Mouse (Mus musculus) urinary bladder, postnatal 14 days (tissue): ENCODE data around the gene Pah.

Experiments
- DNase-seq: peaks from one replicate; pipeline ENCODE4 v3.0.0; 2021; ENCODE audit warnings: low spot score

The Pah gene

GRCm38 (mm10) chr10:87521646-87522045 is at the start of gene Pah:
Gene Pah, plus strand, starts transcription at chr10:87521795.
- no peak for DNase-seq

- no peak for DNase-seq
These were observed 48.0 kb upstream of the Pah start for GRCm38 (mm10) chr10:87473475-87474131.

DNA sequence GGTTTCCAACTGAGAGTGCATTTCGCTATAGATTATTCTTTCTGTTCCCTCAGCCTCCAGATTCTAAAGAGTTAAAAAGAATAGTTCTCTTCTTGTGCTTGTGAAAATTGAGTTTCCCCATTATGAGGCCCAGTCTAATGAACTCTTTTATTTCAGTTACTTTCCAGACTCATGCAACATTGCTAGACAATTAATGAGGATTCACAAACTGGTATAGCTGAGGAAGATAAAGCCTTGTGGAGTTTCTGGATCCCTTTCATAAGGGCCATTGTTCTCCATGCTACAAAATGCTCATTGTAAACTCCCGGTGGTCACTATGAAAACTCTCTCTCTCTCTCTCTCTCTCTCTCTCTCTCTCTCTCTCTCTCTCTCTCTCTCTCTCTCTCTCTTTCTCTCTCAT is 46.6 kb upstream of the Pah start:
- no peak for DNase-seq

DNA sequence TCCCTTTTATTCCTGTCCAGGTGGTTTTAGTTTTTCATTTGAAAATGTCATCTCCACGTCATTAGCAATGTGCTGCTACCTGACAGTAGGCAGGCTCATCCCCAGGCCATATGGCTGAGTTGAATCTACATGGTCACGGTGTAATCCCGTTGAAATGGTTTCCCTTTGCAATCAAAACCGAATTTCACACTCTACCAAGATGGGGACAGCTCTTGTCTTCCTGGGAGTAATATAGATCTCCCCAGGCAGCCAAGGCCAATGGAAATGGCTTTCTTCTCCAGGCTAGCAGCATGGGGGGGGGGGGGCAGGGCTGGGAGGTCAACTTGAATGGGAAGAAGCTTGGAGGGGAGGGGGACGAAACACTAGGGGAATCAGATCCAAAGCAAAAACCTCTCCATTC is 43.7 kb upstream of the Pah start:
- DNase-seq: no peak

- DNase-seq: no peak
These were observed 36.5 kb upstream of the Pah start for GRCm38 (mm10) chr10:87484831-87485720.

DNA sequence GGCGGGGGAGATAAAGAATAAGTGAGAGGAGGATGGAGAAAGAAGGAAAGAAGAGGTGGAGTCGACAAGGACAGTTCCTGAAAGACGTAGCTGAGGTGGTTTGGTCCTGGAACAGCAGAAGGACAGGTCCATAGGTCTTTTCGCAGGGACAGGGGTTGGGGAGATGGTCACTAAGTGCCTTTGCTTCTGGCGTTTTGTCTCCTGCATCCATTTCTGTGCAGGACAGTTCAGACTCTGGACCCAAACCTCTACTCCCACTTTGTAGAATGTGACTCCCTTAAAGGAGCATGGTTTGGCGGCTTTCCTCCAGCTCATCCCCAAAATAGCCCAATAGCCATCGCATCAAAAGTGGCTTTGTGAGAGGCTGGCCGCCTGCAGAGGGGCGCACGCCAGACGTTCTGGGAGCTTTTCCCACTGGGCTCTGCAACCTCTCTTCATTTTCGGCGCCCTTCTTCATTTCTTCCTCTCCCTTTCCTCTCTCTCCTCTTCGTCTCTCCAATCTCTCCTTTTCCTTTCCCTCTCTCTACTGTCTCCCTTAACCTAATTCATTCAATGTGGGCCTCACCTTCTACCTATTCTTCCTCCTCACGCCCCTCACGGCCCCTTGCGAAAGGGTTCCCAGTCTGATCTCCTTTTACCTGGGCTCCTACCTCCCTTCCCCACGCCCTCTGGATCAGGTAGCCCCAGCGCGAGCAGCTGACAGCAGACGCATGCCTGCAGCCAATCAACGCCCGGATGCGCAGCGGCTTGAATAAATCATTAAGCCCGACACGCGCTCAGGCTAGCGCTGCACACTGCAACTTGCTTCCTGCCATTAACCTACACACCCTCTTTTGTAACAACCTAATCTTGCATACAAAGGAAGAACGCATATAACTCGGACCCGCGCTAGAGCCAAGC is 35.6 kb upstream of the Pah start:
- DNase-seq: no peak

GRCm38 (mm10) chr10:87488429-87489145 is 33.0 kb upstream of the Pah start:
- peak; percentile 18 for DNase-seq

- DNase-seq: no peak
These were observed 32.2 kb upstream of the Pah start for GRCm38 (mm10) chr10:87489246-87490009.

DNA sequence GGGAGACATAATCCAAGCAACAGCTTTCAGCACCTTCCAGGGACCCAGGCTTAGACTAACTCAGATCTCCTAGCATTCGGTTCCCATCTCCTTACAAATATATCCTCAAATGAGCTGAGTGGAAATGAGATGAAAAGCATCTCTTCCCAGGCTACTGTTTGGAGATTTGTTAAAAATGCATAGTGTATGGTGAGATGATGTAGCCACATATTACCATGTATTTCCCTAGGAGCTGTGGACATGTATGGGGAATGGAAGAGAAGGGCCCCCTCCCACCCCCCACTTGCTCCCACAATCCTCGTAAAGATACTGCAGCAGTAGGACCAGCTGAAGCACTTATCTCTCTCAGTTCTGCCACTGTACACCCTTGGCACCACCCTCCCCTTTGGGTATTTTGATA is 31.3 kb upstream of the Pah start:
- no peak for DNase-seq

DNA sequence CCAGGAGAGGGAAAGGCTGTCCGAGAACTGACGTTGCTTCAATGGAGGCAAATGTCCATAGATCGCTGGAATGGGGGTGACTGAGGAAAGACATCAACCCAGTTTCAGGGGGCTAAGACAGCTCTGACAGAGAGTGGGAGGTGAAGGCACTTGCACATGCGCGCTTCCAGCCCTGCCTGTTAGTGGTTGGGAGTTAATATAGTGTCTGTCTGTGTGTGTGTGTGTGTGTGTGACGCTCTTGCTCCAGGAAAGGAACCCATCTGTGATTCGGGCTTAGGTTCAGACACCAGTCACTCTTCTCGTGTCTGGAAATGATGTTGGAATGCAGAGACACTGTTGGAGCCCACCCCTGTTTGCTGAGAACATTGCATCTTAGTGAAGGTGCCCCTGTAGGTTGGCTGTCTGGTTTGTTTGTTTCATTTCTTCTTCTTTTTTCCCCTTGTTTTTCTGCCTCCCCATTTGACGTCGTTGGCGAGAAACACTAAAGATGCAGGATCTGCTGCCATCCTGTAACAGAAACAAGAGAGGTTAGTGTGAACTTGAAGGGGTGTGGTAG is 30.0 kb upstream of the Pah start:
- no peak for DNase-seq

GRCm38 (mm10) chr10:87492332-87492660 is 29.3 kb upstream of the Pah start:
- no peak for DNase-seq

- peak; percentile 30 for DNase-seq
These were observed 28.7 kb upstream of the Pah start for GRCm38 (mm10) chr10:87492661-87493551.

DNA sequence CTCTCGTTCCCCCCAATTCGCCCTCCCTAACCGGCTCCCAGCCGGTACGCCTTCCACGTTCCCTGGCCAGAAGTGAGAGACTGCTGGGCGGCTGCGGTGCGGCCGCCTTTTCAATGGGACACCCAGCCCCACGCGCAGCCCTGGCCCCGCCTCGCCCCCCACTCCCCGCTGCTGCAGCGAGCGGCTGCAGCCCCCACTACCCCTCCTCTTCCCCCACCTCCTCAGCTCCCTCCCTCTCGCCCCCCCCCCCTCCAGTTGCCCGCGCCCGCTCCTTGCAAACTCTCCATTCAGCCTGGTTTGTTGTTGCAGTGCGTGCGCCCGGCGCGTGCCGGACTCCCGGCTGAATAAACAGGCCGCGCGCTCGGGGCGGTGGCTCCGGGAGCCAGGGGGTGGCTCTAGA is 28.0 kb upstream of the Pah start, which contains the start of gene Ascl1:
TSS of gene Ascl1 (minus strand) at position 85 of the 400 bp plus-strand sequence.
- DNase-seq: no peak

DNA sequence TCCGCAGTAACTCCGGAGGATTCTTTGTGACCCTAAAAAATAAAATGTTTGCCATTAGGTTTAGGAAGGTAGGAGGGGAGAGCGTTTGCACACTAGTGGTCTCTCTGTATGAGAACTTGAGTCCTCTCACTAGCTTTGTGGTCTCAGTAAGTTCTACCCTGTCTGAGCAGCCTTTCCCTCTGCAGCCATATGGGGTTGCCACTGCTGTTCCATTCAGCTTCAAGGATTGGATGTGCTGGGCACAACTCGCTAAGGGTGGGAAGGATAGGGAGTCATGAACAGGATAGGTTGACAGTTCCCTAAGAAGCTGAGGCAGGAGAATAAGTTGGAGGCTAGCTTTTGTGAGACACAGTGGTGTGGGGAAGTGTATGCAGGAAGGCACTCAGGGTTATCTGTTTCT is 27.4 kb upstream of the Pah start:
- no peak for DNase-seq

GRCm38 (mm10) chr10:87494596-87494995 is 27.0 kb upstream of the Pah start:
- DNase-seq: peak; percentile 15

DNA sequence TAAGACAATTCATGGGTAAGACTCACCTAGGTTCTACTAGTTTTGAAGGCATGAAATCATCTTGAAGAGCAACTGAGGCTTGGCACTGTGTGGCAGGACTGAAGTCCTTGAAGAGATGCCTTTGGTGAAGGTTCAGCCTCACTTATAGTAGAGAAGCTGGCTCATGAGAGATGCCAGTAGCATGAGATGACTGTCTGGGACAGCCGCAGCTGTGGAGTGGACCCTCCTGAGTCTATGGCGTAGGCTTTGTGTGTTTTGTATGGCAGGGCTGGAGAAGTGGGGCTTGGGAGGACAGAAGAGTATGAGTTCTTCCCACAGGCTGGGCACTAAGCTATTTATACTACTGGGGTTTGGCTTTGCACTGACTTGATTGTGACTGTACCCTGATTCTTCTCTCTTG is 24.5 kb upstream of the Pah start:
- no peak for DNase-seq

GRCm38 (mm10) chr10:87500926-87501658 is 20.5 kb upstream of the Pah start:
- no peak for DNase-seq

DNA sequence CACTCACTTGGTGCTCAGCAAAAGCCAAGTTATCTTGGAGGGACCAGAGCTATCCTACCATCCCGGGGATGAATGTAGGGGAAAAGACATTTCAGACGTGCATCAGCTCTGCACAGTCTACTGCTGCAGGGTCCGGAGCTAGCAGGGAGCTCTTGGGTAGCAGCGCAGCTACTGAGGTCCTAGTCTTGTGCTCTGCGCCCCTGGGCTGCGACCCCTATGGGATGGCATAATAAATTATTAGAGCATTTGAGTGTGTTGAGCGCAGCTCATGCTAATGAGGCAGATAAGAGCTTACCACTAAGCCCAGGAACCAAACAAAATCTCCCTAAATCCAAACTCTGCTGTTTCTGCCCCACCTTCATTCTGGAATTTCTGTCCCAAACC is 19.9 kb upstream of the Pah start:
- no peak for DNase-seq

DNA sequence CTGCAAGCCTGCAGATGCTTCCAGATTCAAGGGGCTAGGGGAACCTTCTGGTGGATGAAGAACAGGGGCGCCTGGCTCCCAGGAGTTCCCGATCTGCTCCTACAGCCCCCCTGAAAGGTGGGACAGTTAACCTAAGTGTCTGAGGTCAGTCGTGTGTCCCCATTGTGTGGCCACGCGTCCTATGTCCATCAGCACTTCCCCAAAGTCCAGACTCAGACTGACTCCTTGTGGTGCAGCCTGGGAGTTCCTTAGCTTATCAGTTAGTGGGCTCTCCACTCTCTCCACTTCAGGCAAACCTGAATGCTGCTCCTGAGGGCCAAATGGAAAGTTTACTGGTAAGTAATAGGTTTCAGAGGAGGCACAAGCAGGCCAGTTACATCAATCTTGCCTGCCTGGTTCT is 19.3 kb upstream of the Pah start:
- DNase-seq: no peak
